Mouse (Mus musculus) small intestine, adult 2 months (tissue): ENCODE data around the gene Pld3.

Source experiments
- CTCF ChIP-seq: fragments of 200-500 bp; IDR thresholded peaks from 2 replicates; pipeline ENCODE4 v1.5.1; 2012; ENCODE audit warnings: low read depth, mild to moderate bottlenecking, control low read depth, inconsistent platforms, low read length, moderate library complexity, mixed read lengths; ENCODE audit not compliant: insufficient replicate concordance, insufficient read length; ENCODE audit errors: extremely low read depth
- POLR2A ChIP-seq: fragments of 200-500 bp; IDR thresholded peaks from 2 replicates; pipeline ENCODE4 v1.6.1; 2012; ENCODE audit warnings: low read depth, mild to moderate bottlenecking, control low read depth, inconsistent platforms, low read length, moderate library complexity

- TF ChIP-seq CTCF (peak; percentile 75; the same call in 1 of the 2 replicates), POLR2A (no peak)
Measured at GRCm38 (mm10) chr7:27508648-27509005, 44.4 kb downstream of the Pld3 start.
